Mouse (Mus musculus) lung, adult 2 months (tissue): ENCODE data around the gene Crb3.

Source experiments
- CTCF ChIP-seq: fragments of 200-500 bp; IDR thresholded peaks from 2 replicates; pipeline ENCODE4 v1.5.1; 2011; ENCODE audit warnings: mild to moderate bottlenecking, low read length, control low read depth; ENCODE audit not compliant: insufficient read depth
- POLR2A ChIP-seq: fragments of 200-500 bp; IDR thresholded peaks from 2 replicates; pipeline ENCODE4 v1.6.1; 2011; ENCODE audit warnings: low read depth, mild to moderate bottlenecking, control low read depth, low read length, borderline replicate concordance; ENCODE audit errors: extremely low read depth

GRCm38 (mm10) chr17:57081234-57081842 lies 22.4 kb downstream of the Crb3 start:
- TF ChIP-seq POLR2A (no peak), CTCF (no peak)
